In genomic region chr1:172650519-172651287, GRCm38 (mm10) we compare ENCODE assay signal across 9 mouse cellular contexts. TPM values are rescaled to one million over a fixed set of nuclear protein-coding genes. Genes with fewer than 3 reads are reported as not detected.
DNase-seq lines count a peak whose midpoint lies in the region; ATAC-seq and TF ChIP-seq lines count a peak whose summit lies in the region.
"Had no signal": no experiment of that assay in that cellular context is flagged by ENCODE, and none has a peak within 500 bp of the region (broad histone marks: within the 10 kb centered on the region; RNA-seq: fewer than 3 reads in every experiment).

No protein-coding gene starts in this region.

- peak; percentile 62 for TF ChIP-seq CTCF in left cerebral cortex, adult 2 months (IDR thresholded peaks at IDR 0.05)
- TF ChIP-seq CTCF in brain, embryonic 14.5 days (IDR thresholded peaks at IDR 0.05; ENCODE audit: borderline replicate concordance, extremely low read depth, insufficient read depth, insufficient read length): peak; percentile 49; the same call in 1 of the 2 replicates

- no peak overlapping the region for H3K9ac ChIP-seq in limb, embryonic 13.5 days

- TF ChIP-seq POLR2A in brain, embryonic 14.5 days (IDR thresholded peaks at IDR 0.05; ENCODE audit: borderline replicate concordance, extremely low read depth, insufficient read depth, insufficient read length, poor library complexity, severe bottlenecking): no peak

- H3K27ac ChIP-seq in left cerebral cortex, adult 2 months: no peak overlapping the region
- H3K27ac ChIP-seq in limb, embryonic 13.5 days: no peak overlapping the region

- peak; percentile 56 to 82 for DNase-seq in adrenal gland, adult (ENCODE audit: inconsistent age in 2 of 2, low spot score in 1 of 2)
- no peak for DNase-seq in adrenal gland, postnatal 4 days (ENCODE audit: low spot score in 2 of 2)
- DNase-seq in left cerebral cortex, adult 2 months (ENCODE audit: extremely low spot score in 1 of 2, low spot score in 2 of 2): peak; percentile 7 to 29
- no peak for DNase-seq in left cerebral cortex, postnatal 14 days (ENCODE audit: low spot score in 2 of 2)
- DNase-seq in brain, embryonic 14.5 days (ENCODE audit: low read depth): peak; percentile 27
- no peak for DNase-seq in MN1 (ENCODE audit: low spot score)

- H3K9me3 ChIP-seq in limb, embryonic 13.5 days: no peaks in the 10 kb centered on the region

- H3K36me3 ChIP-seq in limb, embryonic 13.5 days: no peaks in the 10 kb centered on the region

- no peak overlapping the region for H3K4me2 ChIP-seq in limb, embryonic 13.5 days (replicated peaks)

- no peaks in the 10 kb centered on the region; the same call in 1 of the 2 replicates for H3K27me3 ChIP-seq in limb, embryonic 13.5 days

- no peak overlapping the region for H3K4me3 ChIP-seq in left cerebral cortex, adult 2 months
- no peak overlapping the region for H3K4me3 ChIP-seq in limb, embryonic 13.5 days

- intact Hi-C loops in left cerebral cortex, adult 2 months (cut with DNase I): no loop called here
- intact Hi-C loops in left cerebral cortex, postnatal 14 days (cut with DNase I): no loop called here

- 50% methylated on average over 8 of the region's 8 CpGs for WGBS in limb, embryonic 13.5 days

- H3K4me1 ChIP-seq in limb, embryonic 13.5 days: no peaks in the 10 kb centered on the region

- 0 out of 2 replicates have a peak, but pooled peaks have one; percentile 51 for ATAC-seq in limb, embryonic 13.5 days (ENCODE audit: low FRiP score, low read depth)
- ATAC-seq in erythroid progenitor cell, adult 5-6 weeks (replicated peaks; ENCODE audit: low FRiP score, poor library complexity, severe bottlenecking): no peak

RNA-seq across cellular contexts. Expression of gene Dusp23, which starts 17.9 kb away (rescaled TPM):
- 1 to 10 TPM; 7.1 to 7.8 TPM for total RNA-seq in adrenal gland, postnatal 4 days (2021)
- total RNA-seq in left cerebral cortex, adult 2 months (2021): 1 to 10 TPM; 4.4 to 5.7 TPM
- total RNA-seq in left cerebral cortex, postnatal 14 days (2021): 1 to 10 TPM; 5.4 to 5.6 TPM
- polyA plus RNA-seq in brain, embryonic 14.5 days (2012; rRNA removed): 8.0 and 9.0 TPM in 2 replicates
- 10.1 and 10.5 TPM in 2 replicates for polyA plus RNA-seq in limb, embryonic 13.5 days (2015; fragmentation: Nextera tagmentation; extraction: Ambion mirVana)
- total RNA-seq in erythroid progenitor cell, adult 5-6 weeks (2015; ENCODE audit: low replicate concordance): 2.2 and 10.5 TPM in 2 replicates
- 1.4 TPM in 1 of 2 replicates, not detected in the other for total RNA-seq in erythroid progenitor cell, adult 5-6 weeks (2017; ENCODE audit: low replicate concordance)

RNA-seq across cellular contexts. Expression of gene Crp, which starts 47.2 kb away (rescaled TPM):
- 10 to 100 TPM in 1 of 2 experiments, under 1 TPM in 1; 0.45 to 10.9 TPM for total RNA-seq in adrenal gland, postnatal 4 days (2021)
- total RNA-seq in left cerebral cortex, adult 2 months (2021): not detected
- total RNA-seq in left cerebral cortex, postnatal 14 days (2021): not detected
- polyA plus RNA-seq in brain, embryonic 14.5 days (2012; rRNA removed): 0.04 TPM in 2 replicates
- not detected in 2 replicates for polyA plus RNA-seq in limb, embryonic 13.5 days (2015; fragmentation: Nextera tagmentation; extraction: Ambion mirVana)
- not detected in 2 replicates for total RNA-seq in erythroid progenitor cell, adult 5-6 weeks (2015; ENCODE audit: low replicate concordance)
- not detected in 2 replicates for total RNA-seq in erythroid progenitor cell, adult 5-6 weeks (2017; ENCODE audit: low replicate concordance)
- polyA plus RNA-seq: C2C12 had no signal

RNA-seq across cellular contexts. Expression of gene Fcrl6, which starts 48.4 kb away (rescaled TPM):
- total RNA-seq in adrenal gland, postnatal 4 days (2021): not detected
- total RNA-seq in left cerebral cortex, adult 2 months (2021): not detected
- not detected for total RNA-seq in left cerebral cortex, postnatal 14 days (2021)
- polyA plus RNA-seq in brain, embryonic 14.5 days (2012; rRNA removed): 0.12 and 0.21 TPM in 2 replicates
- polyA plus RNA-seq in limb, embryonic 13.5 days (2015; fragmentation: Nextera tagmentation; extraction: Ambion mirVana): 1.0 and 1.3 TPM in 2 replicates
- not detected in 2 replicates for total RNA-seq in erythroid progenitor cell, adult 5-6 weeks (2015; ENCODE audit: low replicate concordance)
- not detected in 2 replicates for total RNA-seq in erythroid progenitor cell, adult 5-6 weeks (2017; ENCODE audit: low replicate concordance)
- polyA plus RNA-seq: C2C12 had no signal

Comparison
In these comparisons a context has a peak if more than half of its experiments do, and no peak if none do; other contexts are left out.
1. DNase-seq: peak in adrenal gland, adult (2 of 2), left cerebral cortex, adult 2 months (2 of 2) and brain, embryonic 14.5 days (single experiment); none in adrenal gland, postnatal 4 days (0 of 2), left cerebral cortex, postnatal 14 days (0 of 2) and MN1 (single experiment).